Mouse (Mus musculus) intestine, embryonic 14.5 days (tissue): Measurements from ENCODE around the gene Tulp4. TPM values are rescaled to one million over a fixed set of nuclear protein-coding genes. Genes with fewer than 3 reads are reported as not detected.

ENCODE experiments used
- ATAC-seq: fragments of 200-750 bp; cut with Nextera tagmentation; replicated peaks from 2 replicates; pipeline ENCODE4 v1.8.0; 2017; ENCODE audit warnings: low read depth, moderate number of reproducible peaks, moderate TSS enrichment, moderate library complexity; ENCODE audit not compliant: low FRiP score, low TSS enrichment
- DNase-seq: peaks from one replicate; pipeline ENCODE4 v3.0.0-alpha.2; 2018; ENCODE audit warnings: low spot score
- H3K27ac ChIP-seq: fragments of 300-500 bp; sonication (generic); 2 replicates; pipeline ENCODE4 v1.5.1; 2014; ENCODE audit warnings: low read depth, mild to moderate bottlenecking, control low read depth
- H3K27me3 ChIP-seq: fragments of 300-500 bp; sonication (generic); replicated peaks from 2 replicates; pipeline ENCODE4 v1.6.1; 2014; ENCODE audit warnings: low read length, control low read depth; ENCODE audit not compliant: control insufficient read depth, insufficient read depth
- H3K36me3 ChIP-seq: fragments of 300-500 bp; sonication (generic); 2 replicates; pipeline ENCODE4 v1.6.1; 2014; ENCODE audit warnings: low read length, control low read depth; ENCODE audit not compliant: control insufficient read depth, insufficient read depth
- H3K4me1 ChIP-seq: fragments of 300-500 bp; sonication (generic); replicated peaks from 2 replicates; pipeline ENCODE4 v1.6.1; 2014; ENCODE audit warnings: low read length, control low read depth, mixed read lengths; ENCODE audit not compliant: control insufficient read depth, insufficient read depth
- H3K4me2 ChIP-seq: fragments of 300-500 bp; sonication (generic); 2 replicates; pipeline ENCODE4 v1.6.1; 2014; ENCODE audit warnings: low read length
- H3K4me3 ChIP-seq: fragments of 300-500 bp; sonication (generic); 2 replicates; pipeline ENCODE4 v1.5.1; 2014; ENCODE audit warnings: low read depth, low read length, control low read depth, mixed read lengths
- H3K9ac ChIP-seq: fragments of 300-500 bp; sonication (generic); 2 replicates; pipeline ENCODE4 v1.6.1; 2014; ENCODE audit warnings: mild to moderate bottlenecking, low read length
- H3K9me3 ChIP-seq: fragments of 300-500 bp; sonication (generic); 2 replicates; pipeline ENCODE4 v1.6.1; 2016; ENCODE audit warnings: low read length, control low read depth; ENCODE audit not compliant: control insufficient read depth
- WGBS: fragments of 180-500 bp; shearing (Covaris S2); extraction: QIAGEN DNeasy Blood & Tissue Kit; methylation state at CpG from one replicate; pipeline ENCODE4 v1.1.7; 2014; 5-methylcytosine and 5-hydroxymethylcytosine counted together
- polyA plus RNA-seq: library from polyadenylated mRNA; unstranded; fragments of >200 nt; fragmentation: Nextera tagmentation; extraction: Ambion mirVana; gene quantifications from 2 replicates; pipeline ENCODE4 v1.2.1, GENCODE M21; 2014

Gene Tulp4
- polyA plus RNA-seq, 1 experiment from 2014 or later, result 83.6 TPM

- Histone ChIP-seq H3K9me3 (no peaks in the 10 kb centered on the region), H3K4me1 (no peaks in the 10 kb centered on the region), H3K9ac (no peak overlapping the region), H3K36me3 (no peaks in the 10 kb centered on the region), H3K4me2 (no peak overlapping the region), H3K4me3 (no peak overlapping the region), H3K27ac (no peak overlapping the region), H3K27me3 (no peaks in the 10 kb centered on the region)
- ATAC-seq (no peak), DNase-seq (no peak)
- 95% methylated on average over 3 of the region's 3 CpGs for WGBS
These were observed 24.8 kb downstream of the Tulp4 start for GRCm38 (mm10) chr17:6131083-6131482.

DNA sequence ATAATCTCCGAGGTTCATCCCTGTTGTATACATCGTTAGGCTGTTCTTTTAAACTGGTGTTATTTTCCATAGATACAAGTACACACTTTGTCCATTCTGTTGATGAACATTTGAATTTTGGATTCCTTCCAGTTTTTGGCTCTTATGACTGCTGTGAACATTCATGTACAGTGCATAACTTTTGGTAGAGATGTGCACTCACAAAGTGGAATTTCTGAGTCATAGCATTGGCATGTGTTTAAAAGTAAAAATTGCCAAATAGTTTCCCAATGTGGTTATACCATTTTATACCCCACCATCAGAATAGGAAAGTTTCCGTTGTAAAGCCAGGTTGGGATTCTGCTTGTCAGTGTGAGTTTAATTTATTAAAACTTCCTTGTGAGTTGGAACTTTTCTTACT, 34.6 kb downstream of the Tulp4 start:
- H3K27me3 ChIP-seq, result no peaks in the 10 kb centered on the region
- peak overlapping the region; percentile 35; the same call in 1 of the 2 replicates for H3K27ac ChIP-seq
- H3K9ac ChIP-seq, result no peak overlapping the region
- 77% methylated on average over 3 of the region's 3 CpGs for WGBS
- H3K36me3 ChIP-seq, result peaks cover 12% of the 10 kb centered on the region; the same call in 1 of the 2 replicates
- no peak overlapping the region for H3K4me2 ChIP-seq
- ATAC-seq (0 out of 2 replicates have a peak, but pooled peaks have one; percentile 23), DNase-seq (no peak)
- no peaks in the 10 kb centered on the region for H3K9me3 ChIP-seq
- no peak overlapping the region for H3K4me3 ChIP-seq
- no peaks in the 10 kb centered on the region for H3K4me1 ChIP-seq

DNA sequence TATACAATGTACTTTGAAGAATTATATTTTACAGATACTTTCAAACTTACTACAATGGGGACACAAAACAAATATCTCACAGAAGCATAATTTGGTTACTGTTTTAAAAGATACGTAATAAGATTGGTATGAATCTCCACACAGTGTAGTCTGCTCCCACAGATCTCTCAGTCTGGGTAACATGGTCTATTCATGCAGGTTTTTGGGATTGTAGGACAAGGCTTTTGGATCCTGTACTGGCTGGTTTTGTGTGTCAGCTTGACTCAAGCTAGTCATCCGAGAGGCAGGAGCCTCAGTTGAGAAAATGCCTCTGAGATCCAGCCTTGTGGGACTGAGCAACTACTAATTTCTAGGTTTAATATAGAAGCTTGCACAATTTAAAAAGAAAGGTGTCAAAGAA, 35.1 kb downstream of the Tulp4 start:
- WGBS, result 86% methylated on average over 2 of the region's 2 CpGs
- H3K4me2 ChIP-seq, result no peak overlapping the region
- H3K36me3 ChIP-seq, result peaks cover 17% of the 10 kb centered on the region
- DNase-seq, result no peak
- no peaks in the 10 kb centered on the region for H3K27me3 ChIP-seq
- H3K4me3 ChIP-seq, result no peak overlapping the region
- no peaks in the 10 kb centered on the region for H3K9me3 ChIP-seq
- no peaks in the 10 kb centered on the region for H3K4me1 ChIP-seq
- H3K27ac ChIP-seq, result no peak overlapping the region; the same call in 1 of the 2 replicates
- no peak overlapping the region for H3K9ac ChIP-seq
- no peak for ATAC-seq

- no peak overlapping the region for H3K4me3 ChIP-seq
- 80% methylated on average over 2 of the region's 2 CpGs for WGBS
- H3K4me1 ChIP-seq, result no peaks in the 10 kb centered on the region
- H3K36me3 ChIP-seq, result peaks cover 9% of the 10 kb centered on the region
- H3K4me2 ChIP-seq, result no peak overlapping the region
- H3K9ac ChIP-seq, result no peak overlapping the region
- ATAC-seq (no peak), DNase-seq (peak; percentile 4)
- no peaks in the 10 kb centered on the region for H3K9me3 ChIP-seq
- H3K27ac ChIP-seq, result no peak overlapping the region
- no peaks in the 10 kb centered on the region for H3K27me3 ChIP-seq
These were observed 39.0 kb downstream of the Tulp4 start for GRCm38 (mm10) chr17:6145244-6145643.

DNA sequence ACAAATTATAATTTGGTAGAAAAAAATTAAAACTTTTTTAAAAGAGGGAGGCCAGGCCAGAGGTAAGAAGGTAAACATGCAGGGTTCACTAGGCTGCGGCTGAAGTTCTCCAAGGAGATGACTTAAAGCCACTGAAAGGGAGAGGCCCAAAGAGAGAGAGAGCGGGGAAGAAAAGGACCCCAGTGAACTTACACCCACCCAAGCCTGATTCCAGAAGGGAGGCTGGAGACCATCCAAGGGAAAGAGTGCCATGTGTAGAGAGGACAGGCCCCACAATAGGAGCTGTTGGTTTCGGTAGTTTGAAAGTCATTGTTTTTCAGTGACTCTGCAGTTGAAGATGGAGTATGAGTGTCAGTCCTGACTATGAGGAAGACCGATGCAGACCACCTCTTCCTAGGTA, 46.7 kb downstream of the Tulp4 start:
- 96% methylated on average over 4 of the region's 4 CpGs for WGBS
- no peak overlapping the region for H3K9ac ChIP-seq

DNA sequence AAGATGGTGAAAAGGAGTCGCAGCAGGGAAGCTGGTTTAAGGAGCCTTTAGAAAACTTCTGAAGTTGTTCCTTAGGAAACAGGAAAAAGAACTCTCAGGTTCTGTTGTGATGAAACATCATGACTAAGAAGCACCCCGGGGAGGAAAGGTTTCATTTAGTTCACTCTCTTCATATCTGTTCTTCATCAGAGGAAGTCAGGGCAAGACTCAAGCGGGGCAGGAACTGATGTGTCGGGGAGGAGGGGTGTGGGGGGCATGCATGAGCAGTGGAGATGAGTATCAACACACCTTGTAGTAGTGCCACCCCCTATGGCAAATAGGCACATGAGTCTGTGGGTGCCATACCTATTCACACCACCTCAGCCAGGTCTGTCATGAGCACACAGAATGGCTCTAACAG, 47.3 kb downstream of the Tulp4 start:
- peak; percentile 10 for DNase-seq
- no peak for ATAC-seq
- H3K9ac ChIP-seq, result no peak overlapping the region
- 79% methylated on average over 4 of the region's 4 CpGs for WGBS
- no peaks in the 10 kb centered on the region for H3K4me1 ChIP-seq
- H3K4me2 ChIP-seq, result no peak overlapping the region
- no peaks in the 10 kb centered on the region for H3K27me3 ChIP-seq
- H3K27ac ChIP-seq, result no peak overlapping the region
- H3K9me3 ChIP-seq, result no peaks in the 10 kb centered on the region
- H3K4me3 ChIP-seq, result no peak overlapping the region
- no peaks in the 10 kb centered on the region for H3K36me3 ChIP-seq

More for the DNA sequence above, 46.7 kb downstream of the Tulp4 start:
- Histone ChIP-seq H3K4me3 (no peak overlapping the region), H3K9me3 (no peaks in the 10 kb centered on the region), H3K27me3 (no peaks in the 10 kb centered on the region), H3K27ac (no peak overlapping the region), H3K36me3 (no peaks in the 10 kb centered on the region), H3K4me1 (no peaks in the 10 kb centered on the region), H3K4me2 (no peak overlapping the region)
- ATAC-seq, result no peak
- DNase-seq, result peak; percentile 32

GRCm38 (mm10) chr17:6154366-6154765, 48.1 kb downstream of the Tulp4 start:
- Histone ChIP-seq H3K27ac (no peak overlapping the region), H3K9ac (no peak overlapping the region), H3K4me3 (no peak overlapping the region), H3K27me3 (no peaks in the 10 kb centered on the region), H3K4me2 (no peak overlapping the region), H3K9me3 (no peaks in the 10 kb centered on the region), H3K36me3 (no peaks in the 10 kb centered on the region), H3K4me1 (no peaks in the 10 kb centered on the region)
- 87% methylated on average over 4 of the region's 4 CpGs for WGBS
- DNase-seq (peak; percentile 24), ATAC-seq (no peak)

GRCm38 (mm10) chr17:6160495-6160894, 54.3 kb downstream of the Tulp4 start:
- Histone ChIP-seq H3K9ac (no peak overlapping the region), H3K36me3 (no peaks in the 10 kb centered on the region), H3K4me2 (no peak overlapping the region), H3K4me1 (no peaks in the 10 kb centered on the region), H3K9me3 (no peaks in the 10 kb centered on the region), H3K27ac (no peak overlapping the region), H3K27me3 (no peaks in the 10 kb centered on the region), H3K4me3 (no peak overlapping the region)
- 89% methylated on average over 6 of the region's 6 CpGs for WGBS
- ATAC-seq, result no peak
- DNase-seq, result peak; percentile 10

DNA sequence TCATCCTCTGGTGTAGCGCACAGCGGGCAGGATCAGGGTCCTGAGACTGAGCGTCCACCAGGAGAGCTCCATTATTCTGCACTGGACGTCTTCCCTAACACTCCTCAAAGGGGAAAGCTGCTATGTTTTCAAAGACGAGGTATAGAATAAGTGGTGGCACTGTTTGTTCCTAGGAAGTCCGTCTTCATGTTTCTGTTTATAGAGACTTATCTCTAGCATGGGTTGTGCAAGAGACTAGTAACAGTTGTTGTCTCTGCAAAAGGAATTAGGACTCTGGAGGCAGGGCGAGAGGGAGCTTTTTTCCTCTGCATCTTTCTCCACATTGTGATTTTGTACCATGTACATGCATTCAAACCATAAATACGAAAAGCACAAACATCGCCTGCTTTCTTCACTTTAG, 55.7 kb downstream of the Tulp4 start:
- no peak for ATAC-seq
- WGBS, result 82% methylated on average over 9 of the region's 9 CpGs
- no peak for DNase-seq

More for the DNA sequence above, 55.7 kb downstream of the Tulp4 start:
- Histone ChIP-seq H3K36me3 (no peaks in the 10 kb centered on the region), H3K27me3 (no peaks in the 10 kb centered on the region), H3K4me2 (no peak overlapping the region), H3K4me1 (no peaks in the 10 kb centered on the region), H3K9ac (no peak overlapping the region), H3K4me3 (no peak overlapping the region), H3K9me3 (no peaks in the 10 kb centered on the region), H3K27ac (no peak overlapping the region)
